Mouse (Mus musculus): ENCODE measurements at regions not wholly inside any gene's neighbourhood (a gene's known extent, or its start where the extent isn't known, plus 50 kb on each side); places are given as distances from the start of the nearest gene placed in this dataset.

GRCm38 (mm10) chr16:78144146-78144545 is 157.1 kb upstream of the Cxadr start:
- no peak overlapping the region for H3K4me2 ChIP-seq
- no peaks in the 10 kb centered on the region for H3K4me1 ChIP-seq
- H3K9ac ChIP-seq, result no peak overlapping the region
- no peaks in the 10 kb centered on the region for H3K9me3 ChIP-seq
- no peaks in the 10 kb centered on the region for H3K27me3 ChIP-seq (replicated peaks)
- H3K27ac ChIP-seq, result no peak overlapping the region
- WGBS, result 83% methylated on average over 1 of the region's 1 CpGs
- H3K4me3 ChIP-seq, result no peak overlapping the region
- H3K36me3 ChIP-seq (replicated peaks), result no peaks in the 10 kb centered on the region
- ATAC-seq (replicated peaks), result no peak

GRCm38 (mm10) chr16:78135501-78135900 is 165.8 kb upstream of the Cxadr start:
- Histone ChIP-seq H3K4me2 (no peak overlapping the region), H3K4me1 (no peaks in the 10 kb centered on the region), H3K9ac (no peak overlapping the region), H3K9me3 (no peaks in the 10 kb centered on the region), H3K27ac (no peak overlapping the region), H3K4me3 (no peak overlapping the region), H3K36me3 (replicated peaks) (no peaks in the 10 kb centered on the region), H3K27me3 (replicated peaks) (no peaks in the 10 kb centered on the region)
- 86% methylated on average over 5 of the region's 5 CpGs for WGBS
- no peak for ATAC-seq (replicated peaks)

GRCm38 (mm10) chr16:78134531-78134930 is 166.8 kb upstream of the Cxadr start:
- WGBS, result 91% methylated on average over 7 of the region's 7 CpGs
- ATAC-seq (replicated peaks), result no peak
- no peak overlapping the region for H3K4me3 ChIP-seq
- no peaks in the 10 kb centered on the region for H3K36me3 ChIP-seq (replicated peaks)
- H3K9ac ChIP-seq, result no peak overlapping the region
- H3K27ac ChIP-seq, result no peak overlapping the region
- H3K9me3 ChIP-seq, result no peaks in the 10 kb centered on the region
- H3K4me2 ChIP-seq, result no peak overlapping the region
- H3K27me3 ChIP-seq (replicated peaks), result no peaks in the 10 kb centered on the region
- H3K4me1 ChIP-seq, result no peaks in the 10 kb centered on the region

GRCm38 (mm10) chr16:78121668-78122067 is 179.6 kb upstream of the Cxadr start:
- Histone ChIP-seq H3K9ac (no peak overlapping the region), H3K4me3 (no peak overlapping the region), H3K27me3 (replicated peaks) (no peaks in the 10 kb centered on the region), H3K9me3 (no peaks in the 10 kb centered on the region), H3K4me1 (no peaks in the 10 kb centered on the region), H3K36me3 (replicated peaks) (no peaks in the 10 kb centered on the region), H3K27ac (no peak overlapping the region), H3K4me2 (no peak overlapping the region)
- no peak for ATAC-seq (replicated peaks)
- WGBS, result 75% methylated on average over 1 of the region's 1 CpGs

GRCm38 (mm10) chr16:78120346-78120899 is 180.9 kb upstream of the Cxadr start:
- 77% methylated on average over 2 of the region's 2 CpGs for WGBS
- Histone ChIP-seq H3K27ac (no peak overlapping the region), H3K36me3 (replicated peaks) (no peaks in the 10 kb centered on the region), H3K9me3 (no peaks in the 10 kb centered on the region), H3K4me1 (no peaks in the 10 kb centered on the region), H3K4me3 (no peak overlapping the region), H3K4me2 (no peak overlapping the region), H3K27me3 (replicated peaks) (no peaks in the 10 kb centered on the region), H3K9ac (no peak overlapping the region)
- ATAC-seq (replicated peaks), result no peak

GRCm38 (mm10) chr16:78104246-78104645 is 197.0 kb upstream of the Cxadr start:
- no peak for ATAC-seq (replicated peaks)
- no peak overlapping the region for H3K4me3 ChIP-seq

GRCm38 (mm10) chr16:78101415-78102326 is 199.6 kb upstream of the Cxadr start:
- H3K9ac ChIP-seq, result no peak overlapping the region
- H3K27ac ChIP-seq, result 0 out of 2 replicates have a peak overlapping the region, but pooled peaks have one; percentile 28
- H3K27me3 ChIP-seq (replicated peaks), result no peaks in the 10 kb centered on the region
- WGBS, result 15% methylated on average over 14 of the region's 14 CpGs
- peak; percentile 54; the same call in 1 of the 2 replicates for ATAC-seq (replicated peaks)
- H3K4me2 ChIP-seq, result peak overlapping the region; percentile 29; the same call in 1 of the 2 replicates
- no peaks in the 10 kb centered on the region for H3K9me3 ChIP-seq
- peaks cover 4% of the 10 kb centered on the region; the same call in 1 of the 2 replicates for H3K4me1 ChIP-seq
- no peak overlapping the region for H3K4me3 ChIP-seq
- no peaks in the 10 kb centered on the region for H3K36me3 ChIP-seq (replicated peaks)

More at GRCm38 (mm10) chr16:78104246-78104645, 197.0 kb upstream of the Cxadr start:
- H3K4me1 ChIP-seq, result no peaks in the 10 kb centered on the region; the same call in 1 of the 2 replicates
- H3K9ac ChIP-seq, result no peak overlapping the region
- no peaks in the 10 kb centered on the region for H3K36me3 ChIP-seq (replicated peaks)
- no peak overlapping the region for H3K4me2 ChIP-seq
- no peaks in the 10 kb centered on the region for H3K9me3 ChIP-seq
- H3K27ac ChIP-seq, result no peak overlapping the region
- H3K27me3 ChIP-seq (replicated peaks), result no peaks in the 10 kb centered on the region

- H3K4me3 ChIP-seq, result no peak overlapping the region
- H3K27ac ChIP-seq, result no peak overlapping the region
- H3K27me3 ChIP-seq (replicated peaks), result no peaks in the 10 kb centered on the region
- H3K4me1 ChIP-seq, result peaks cover 4% of the 10 kb centered on the region; the same call in 1 of the 2 replicates
- H3K9me3 ChIP-seq, result no peaks in the 10 kb centered on the region
- no peak for ATAC-seq (replicated peaks)
- H3K9ac ChIP-seq, result no peak overlapping the region
- H3K36me3 ChIP-seq (replicated peaks), result no peaks in the 10 kb centered on the region
- 95% methylated on average over 2 of the region's 2 CpGs for WGBS
- no peak overlapping the region for H3K4me2 ChIP-seq
Measured at GRCm38 (mm10) chr16:78099842-78100241, 201.4 kb upstream of the Cxadr start.

- no peaks in the 10 kb centered on the region for H3K9me3 ChIP-seq
- no peak overlapping the region for H3K27ac ChIP-seq
- no peaks in the 10 kb centered on the region for H3K27me3 ChIP-seq (replicated peaks)
- peaks cover 4% of the 10 kb centered on the region; the same call in 1 of the 2 replicates for H3K4me1 ChIP-seq
- ATAC-seq (replicated peaks), result no peak
- WGBS, result 72% methylated on average over 6 of the region's 6 CpGs
- no peak overlapping the region for H3K9ac ChIP-seq
- H3K4me3 ChIP-seq, result no peak overlapping the region
- H3K36me3 ChIP-seq (replicated peaks), result no peaks in the 10 kb centered on the region
- no peak overlapping the region for H3K4me2 ChIP-seq
Measured at GRCm38 (mm10) chr16:78099114-78099513, 202.2 kb upstream of the Cxadr start.

GRCm38 (mm10) chr16:78098555-78098954 is 202.7 kb upstream of the Cxadr start:
- H3K27me3 ChIP-seq (replicated peaks), result no peaks in the 10 kb centered on the region
- no peak overlapping the region for H3K4me3 ChIP-seq
- H3K36me3 ChIP-seq (replicated peaks), result no peaks in the 10 kb centered on the region
- no peak overlapping the region for H3K9ac ChIP-seq
- no peaks in the 10 kb centered on the region for H3K9me3 ChIP-seq
- no peak overlapping the region for H3K27ac ChIP-seq
- H3K4me1 ChIP-seq, result peaks cover 4% of the 10 kb centered on the region; the same call in 1 of the 2 replicates
- 72% methylated on average over 6 of the region's 6 CpGs for WGBS
- ATAC-seq (replicated peaks), result no peak
- H3K4me2 ChIP-seq, result no peak overlapping the region

- no peaks in the 10 kb centered on the region for H3K36me3 ChIP-seq (replicated peaks)
- no peak overlapping the region for H3K9ac ChIP-seq
- no peak for ATAC-seq (replicated peaks)
- 46% methylated on average over 1 of the region's 1 CpGs for WGBS
- H3K4me3 ChIP-seq, result no peak overlapping the region
- H3K27me3 ChIP-seq (replicated peaks), result no peaks in the 10 kb centered on the region
- H3K4me1 ChIP-seq, result 0 out of 2 replicates have a peak, but pooled peaks cover 4% of the 10 kb centered on the region
- H3K4me2 ChIP-seq, result no peak overlapping the region
- H3K27ac ChIP-seq, result no peak overlapping the region
- H3K9me3 ChIP-seq, result no peaks in the 10 kb centered on the region
Measured at GRCm38 (mm10) chr16:78096571-78096970, 204.7 kb upstream of the Cxadr start.

- Histone ChIP-seq H3K27ac (no peak overlapping the region), H3K36me3 (replicated peaks) (no peaks in the 10 kb centered on the region), H3K4me2 (no peak overlapping the region), H3K9me3 (no peaks in the 10 kb centered on the region), H3K4me1 (no peaks in the 10 kb centered on the region), H3K27me3 (replicated peaks) (no peaks in the 10 kb centered on the region), H3K9ac (no peak overlapping the region), H3K4me3 (no peak overlapping the region)
- 74% methylated on average over 3 of the region's 3 CpGs for WGBS
- ATAC-seq (replicated peaks), result 0 out of 2 replicates have a peak, but pooled peaks have one; percentile 62
Measured at GRCm38 (mm10) chr16:78090155-78090554, 211.1 kb upstream of the Cxadr start.
